ENCODE assay signal across 12 mouse cellular contexts in genomic region chr7:44747115-44747514, GRCm38 (mm10). TPM values are rescaled to one million over a fixed set of nuclear protein-coding genes. Genes with fewer than 3 reads are reported as not detected.
DNase-seq lines count a peak whose midpoint lies in the region; ATAC-seq and TF ChIP-seq lines count a peak whose summit lies in the region.
"Had no signal": no experiment of that assay in that cellular context is flagged by ENCODE, and none has a peak within 500 bp of the region (broad histone marks: within the 10 kb centered on the region; RNA-seq: fewer than 3 reads in every experiment).

No protein-coding gene starts in this region.

- 66% methylated on average over 4 of the region's 4 CpGs for WGBS in heart, embryonic 15.5 days
- WGBS in heart, adult 2 months = 66% methylated on average over 4 of the region's 4 CpGs
- WGBS in midbrain, embryonic 13.5 days = 64% methylated on average over 4 of the region's 4 CpGs
- 73% methylated on average over 4 of the region's 4 CpGs for WGBS in midbrain, embryonic 14.5 days
- whole genome bisulfite sequencing in limb, embryonic 11.5 days = 70% methylated on average over 4 of the region's 4 CpGs
- WGBS in stomach, postnatal 0 days = 69% methylated on average over 4 of the region's 4 CpGs

- DNase-seq in heart, adult 2 months = no peak
- DNase-seq in midbrain, embryonic 14.5 days = no peak
- no peak for DNase-seq in limb, embryonic 11.5 days (ENCODE audit: low spot score)
- DNase-seq in stomach, postnatal 0 days (ENCODE audit: low spot score) = no peak
- DNase-seq in layer of hippocampus, adult 11-12 months (ENCODE audit: low spot score) = no peak
- no peak for DNase-seq in gastrocnemius, adult 18-20 months (ENCODE audit: low spot score)
- DNase-seq: adrenal gland, postnatal 14 days; lung, adult 18-20 months had no signal

- peak overlapping the region; percentile 73; the same call in 1 of the 2 replicates for H3K4me3 ChIP-seq in heart, embryonic 15.5 days
- H3K4me3 ChIP-seq in heart, adult 2 months = no peak overlapping the region
- peak overlapping the region; percentile 62 for H3K4me3 ChIP-seq in midbrain, embryonic 13.5 days (replicated peaks)
- H3K4me3 ChIP-seq in midbrain, embryonic 14.5 days (replicated peaks; ENCODE audit: low read depth, low read length) = no peak overlapping the region
- no peak overlapping the region for H3K4me3 ChIP-seq in limb, embryonic 11.5 days (ENCODE audit: low read depth, low read length)
- H3K4me3 ChIP-seq in stomach, postnatal 0 days (ENCODE audit: low read depth, low read length) = no peak overlapping the region

- TF ChIP-seq CTCF in heart, adult 2 months (IDR thresholded peaks at IDR 0.05) = no peak
- TF ChIP-seq CTCF in stomach, postnatal 0 days (IDR thresholded peaks at IDR 0.05; ENCODE audit: low read depth) = no peak

- peak overlapping the region; percentile 69 for H3K4me2 ChIP-seq in heart, embryonic 15.5 days
- 0 out of 2 replicates have a peak overlapping the region, but pooled peaks have one; percentile 75 for H3K4me2 ChIP-seq in midbrain, embryonic 13.5 days (replicated peaks)
- H3K4me2 ChIP-seq in midbrain, embryonic 14.5 days (ENCODE audit: low read length) = no peak overlapping the region; the same call in 1 of the 2 replicates
- peak overlapping the region; percentile 73 for H3K4me2 ChIP-seq in limb, embryonic 11.5 days (ENCODE audit: low read depth, severe bottlenecking)
- H3K4me2 ChIP-seq in stomach, postnatal 0 days (replicated peaks; ENCODE audit: low read depth) = 0 out of 2 replicates have a peak overlapping the region, but pooled peaks have one; percentile 60

- no peak for ATAC-seq in heart, embryonic 15.5 days (replicated peaks; ENCODE audit: insufficient number of reproducible peaks, insufficient read depth, low FRiP score, low read depth)
- no peak for ATAC-seq in midbrain, embryonic 13.5 days
- no peak for ATAC-seq in midbrain, embryonic 14.5 days (ENCODE audit: low FRiP score, low TSS enrichment)
- no peak for ATAC-seq in limb, embryonic 11.5 days (ENCODE audit: insufficient number of reproducible peaks, low FRiP score, low TSS enrichment, low read depth)
- ATAC-seq in stomach, postnatal 0 days (ENCODE audit: low FRiP score, low TSS enrichment) = no peak

- H3K9ac ChIP-seq in heart, embryonic 15.5 days = no peak overlapping the region
- H3K9ac ChIP-seq in heart, adult 2 months (ENCODE audit: low read depth, low read length) = no peak overlapping the region
- no peak overlapping the region for H3K9ac ChIP-seq in midbrain, embryonic 13.5 days (replicated peaks)
- H3K9ac ChIP-seq in midbrain, embryonic 14.5 days (replicated peaks; ENCODE audit: low read length) = no peak overlapping the region
- no peak overlapping the region for H3K9ac ChIP-seq in limb, embryonic 11.5 days (ENCODE audit: low read length)
- no peak overlapping the region for H3K9ac ChIP-seq in stomach, postnatal 0 days (ENCODE audit: low read length)

- 0 out of 2 replicates have a peak, but pooled peaks cover 1% of the 10 kb centered on the region for H3K36me3 ChIP-seq in heart, embryonic 15.5 days
- no peaks in the 10 kb centered on the region for H3K36me3 ChIP-seq in heart, adult 2 months (ENCODE audit: control insufficient read depth, insufficient read depth, low read length)
- peaks cover 2% of the 10 kb centered on the region for H3K36me3 ChIP-seq in midbrain, embryonic 13.5 days
- H3K36me3 ChIP-seq in midbrain, embryonic 14.5 days (ENCODE audit: control insufficient read depth, insufficient read depth, low read length) = peaks cover 1% of the 10 kb centered on the region
- H3K36me3 ChIP-seq in limb, embryonic 11.5 days (ENCODE audit: control insufficient read depth, insufficient read depth, low read length) = no peaks in the 10 kb centered on the region
- H3K36me3 ChIP-seq in stomach, postnatal 0 days (ENCODE audit: control insufficient read depth, insufficient read depth, low read length) = no peaks in the 10 kb centered on the region

- H3K79me2 ChIP-seq in heart, adult 2 months (replicated peaks; ENCODE audit: control insufficient read depth, insufficient read depth, low read length) = no peaks in the 10 kb centered on the region

- H3K9me3 ChIP-seq in heart, embryonic 15.5 days (replicated peaks) = no peaks in the 10 kb centered on the region
- no peaks in the 10 kb centered on the region for H3K9me3 ChIP-seq in midbrain, embryonic 13.5 days
- H3K9me3 ChIP-seq in midbrain, embryonic 14.5 days (ENCODE audit: control insufficient read depth, low read length) = no peaks in the 10 kb centered on the region
- H3K9me3 ChIP-seq in limb, embryonic 11.5 days (ENCODE audit: control insufficient read depth, low read length) = no peaks in the 10 kb centered on the region
- H3K9me3 ChIP-seq in stomach, postnatal 0 days (ENCODE audit: control insufficient read depth, low read length) = no peaks in the 10 kb centered on the region

- TF ChIP-seq EP300 in heart, adult 2 months (IDR thresholded peaks at IDR 0.05; ENCODE audit: insufficient read depth, low read depth, low read length) = no peak
- TF ChIP-seq EP300 in stomach, postnatal 0 days (optimal IDR thresholded peaks at IDR 0.05) = no peak

- intact Hi-C loops in heart, adult 2 months (cut with DNase I) = loop anchor here (5.0 to 10.0 kb wide), 3 partner anchors 195 to 1068 kb away; partner anchors contain the start of genes Cyth2, Nr1h2, Rpl18 and Sphk2

- no peak overlapping the region for H3K27ac ChIP-seq in heart, embryonic 15.5 days
- no peak overlapping the region for H3K27ac ChIP-seq in heart, adult 2 months
- no peak overlapping the region for H3K27ac ChIP-seq in midbrain, embryonic 13.5 days
- no peak overlapping the region for H3K27ac ChIP-seq in midbrain, embryonic 14.5 days (replicated peaks; ENCODE audit: low read depth, low read length)
- no peak overlapping the region for H3K27ac ChIP-seq in limb, embryonic 11.5 days (replicated peaks; ENCODE audit: low read depth, low read length)
- H3K27ac ChIP-seq in stomach, postnatal 0 days (replicated peaks) = no peak overlapping the region

- no peaks in the 10 kb centered on the region for H3K27me3 ChIP-seq in heart, embryonic 15.5 days
- H3K27me3 ChIP-seq in heart, adult 2 months (ENCODE audit: control insufficient read depth, insufficient read depth, low read length) = no peaks in the 10 kb centered on the region
- no peaks in the 10 kb centered on the region for H3K27me3 ChIP-seq in midbrain, embryonic 13.5 days
- H3K27me3 ChIP-seq in midbrain, embryonic 14.5 days (ENCODE audit: control insufficient read depth, insufficient read depth, low read length) = no peaks in the 10 kb centered on the region
- H3K27me3 ChIP-seq in limb, embryonic 11.5 days (ENCODE audit: control insufficient read depth, insufficient read depth, low read length) = no peaks in the 10 kb centered on the region
- no peaks in the 10 kb centered on the region for H3K27me3 ChIP-seq in stomach, postnatal 0 days (ENCODE audit: control insufficient read depth, insufficient read depth, low read length)

- H3K4me1 ChIP-seq in heart, embryonic 15.5 days (replicated peaks) = peaks cover 25% of the 10 kb centered on the region
- H3K4me1 ChIP-seq in heart, adult 2 months (ENCODE audit: control insufficient read depth, insufficient read depth, low read length) = 0 out of 2 replicates have a peak, but pooled peaks cover 2% of the 10 kb centered on the region
- H3K4me1 ChIP-seq in midbrain, embryonic 13.5 days (replicated peaks) = peaks cover 31% of the 10 kb centered on the region
- peaks cover 16% of the 10 kb centered on the region for H3K4me1 ChIP-seq in midbrain, embryonic 14.5 days (ENCODE audit: control insufficient read depth, insufficient read depth, low read length)
- peaks cover 8% of the 10 kb centered on the region for H3K4me1 ChIP-seq in limb, embryonic 11.5 days (ENCODE audit: control insufficient read depth, insufficient read depth, low read length)
- H3K4me1 ChIP-seq in stomach, postnatal 0 days (replicated peaks; ENCODE audit: control insufficient read depth, insufficient read depth) = no peaks in the 10 kb centered on the region; the same call in 1 of the 2 replicates

- no peak for TF ChIP-seq POLR2A in heart, adult 2 months (IDR thresholded peaks at IDR 0.05; ENCODE audit: insufficient read depth, low read depth, low read length)

RNA-seq across cellular contexts. Expression of gene Vrk3, which starts 1.1 kb away (rescaled TPM):
- 32.7 and 34.0 TPM in 2 replicates for polyA plus RNA-seq in heart, embryonic 15.5 days (2015; fragmentation: Nextera tagmentation; extraction: Ambion mirVana)
- total RNA-seq in heart, adult 2 months (2021) = 10 to 100 TPM; 23.3 to 26.7 TPM
- polyA plus RNA-seq in heart, adult 2 months (2012; rRNA removed) = 36.3 and 41.3 TPM in 2 replicates
- polyA plus RNA-seq in midbrain, embryonic 13.5 days (2015; fragmentation: Nextera tagmentation; extraction: Ambion mirVana) = 33.9 and 35.2 TPM in 2 replicates
- polyA plus RNA-seq in midbrain, embryonic 14.5 days (2014; fragmentation: Nextera tagmentation; extraction: Ambion mirVana) = 22.6 and 26.8 TPM in 2 replicates
- polyA plus RNA-seq in limb, embryonic 11.5 days (2014; fragmentation: Nextera tagmentation; extraction: Ambion mirVana) = 36.8 and 38.2 TPM in 2 replicates
- polyA plus RNA-seq in stomach, postnatal 0 days (2015; fragmentation: Nextera tagmentation; extraction: Ambion mirVana) = 21.7 and 22.3 TPM in 2 replicates
- 10 to 100 TPM; 19.5 to 19.8 TPM for total RNA-seq in gastrocnemius, adult 18-20 months (2021)

RNA-seq across cellular contexts. Expression of gene Zfp473, which starts 3.7 kb away (rescaled TPM):
- polyA plus RNA-seq in heart, embryonic 15.5 days (2015; fragmentation: Nextera tagmentation; extraction: Ambion mirVana) = 0.47 and 0.58 TPM in 2 replicates
- total RNA-seq in heart, adult 2 months (2021) = not detected
- 0.03 and 0.12 TPM in 2 replicates for polyA plus RNA-seq in heart, adult 2 months (2012; rRNA removed)
- 1.2 and 1.4 TPM in 2 replicates for polyA plus RNA-seq in midbrain, embryonic 13.5 days (2015; fragmentation: Nextera tagmentation; extraction: Ambion mirVana)
- polyA plus RNA-seq in midbrain, embryonic 14.5 days (2014; fragmentation: Nextera tagmentation; extraction: Ambion mirVana) = 0.58 and 0.89 TPM in 2 replicates
- 3.2 and 3.8 TPM in 2 replicates for polyA plus RNA-seq in limb, embryonic 11.5 days (2014; fragmentation: Nextera tagmentation; extraction: Ambion mirVana)
- 0.30 and 0.42 TPM in 2 replicates for polyA plus RNA-seq in stomach, postnatal 0 days (2015; fragmentation: Nextera tagmentation; extraction: Ambion mirVana)
- total RNA-seq in gastrocnemius, adult 18-20 months (2021) = not detected

RNA-seq across cellular contexts. Expression of gene Izumo2, which starts 38.6 kb away (rescaled TPM):
- polyA plus RNA-seq in heart, embryonic 15.5 days (2015; fragmentation: Nextera tagmentation; extraction: Ambion mirVana) = not detected in 2 replicates
- not detected for total RNA-seq in heart, adult 2 months (2021)
- not detected in 2 replicates for polyA plus RNA-seq in heart, adult 2 months (2012; rRNA removed)
- polyA plus RNA-seq in midbrain, embryonic 13.5 days (2015; fragmentation: Nextera tagmentation; extraction: Ambion mirVana) = not detected in 2 replicates
- polyA plus RNA-seq in midbrain, embryonic 14.5 days (2014; fragmentation: Nextera tagmentation; extraction: Ambion mirVana) = not detected in 2 replicates
- not detected in 2 replicates for polyA plus RNA-seq in limb, embryonic 11.5 days (2014; fragmentation: Nextera tagmentation; extraction: Ambion mirVana)
- not detected in 2 replicates for polyA plus RNA-seq in stomach, postnatal 0 days (2015; fragmentation: Nextera tagmentation; extraction: Ambion mirVana)
- not detected for total RNA-seq in gastrocnemius, adult 18-20 months (2021)
- total RNA-seq: adrenal gland, postnatal 14 days; gastrocnemius, adult 8-10 months had no signal
- polyA plus RNA-seq: thymus, postnatal 0 days had no signal

Comparison
In these comparisons a context has a peak if more than half of its experiments do, and no peak if none do; other contexts are left out.
1. H3K4me3 ChIP-seq: peak in heart, embryonic 15.5 days (single experiment) and midbrain, embryonic 13.5 days (single experiment); none in heart, adult 2 months (single experiment), midbrain, embryonic 14.5 days (single experiment), limb, embryonic 11.5 days (single experiment) and stomach, postnatal 0 days (single experiment).